Mouse (Mus musculus) liver, embryonic 12.5 days (tissue): ENCODE data around the gene Ptprr. TPM values are rescaled to one million over a fixed set of nuclear protein-coding genes. Genes with fewer than 3 reads are reported as not detected.

Source experiments
- ATAC-seq: fragments of 200-750 bp; cut with Nextera tagmentation; 2 replicates; pipeline ENCODE4 v1.8.0; 2017; ENCODE audit warnings: moderate number of reproducible peaks, mild to moderate bottlenecking, moderate library complexity
- H3K27ac ChIP-seq: fragments of 300-500 bp; sonication (generic); 2 replicates; pipeline ENCODE4 v1.5.1; 2016; ENCODE audit warnings: mild to moderate bottlenecking
- H3K27me3 ChIP-seq: fragments of 300-500 bp; sonication (generic); replicated peaks from 2 replicates; pipeline ENCODE4 v1.6.1; 2016; ENCODE audit warnings: mild to moderate bottlenecking, moderate library complexity
- H3K36me3 ChIP-seq: fragments of 300-500 bp; sonication (generic); 2 replicates; pipeline ENCODE4 v1.6.1; 2016; ENCODE audit warnings: mild to moderate bottlenecking, moderate library complexity
- H3K4me1 ChIP-seq: fragments of 300-500 bp; sonication (generic); 2 replicates; pipeline ENCODE4 v1.6.1; 2016
- H3K4me2 ChIP-seq: fragments of 300-500 bp; sonication (generic); 2 replicates; pipeline ENCODE4 v1.6.1; 2016; ENCODE audit warnings: mild to moderate bottlenecking, moderate library complexity
- H3K4me3 ChIP-seq: fragments of 300-500 bp; sonication (generic); 2 replicates; pipeline ENCODE4 v1.5.1; 2016; ENCODE audit warnings: mild to moderate bottlenecking, moderate library complexity
- H3K9ac ChIP-seq: fragments of 300-500 bp; sonication (generic); 2 replicates; pipeline ENCODE4 v1.6.1; 2016; ENCODE audit warnings: mild to moderate bottlenecking, moderate library complexity
- H3K9me3 ChIP-seq: fragments of 300-500 bp; sonication (generic); replicated peaks from 2 replicates; pipeline ENCODE4 v1.6.1; 2016; ENCODE audit warnings: mild to moderate bottlenecking, moderate library complexity
- WGBS: fragments of 180-500 bp; shearing (Covaris S2); methylation state at CpG from one replicate; pipeline ENCODE4 v1.1.7; 2016; ENCODE audit not compliant: insufficient replicate concordance; 5-methylcytosine and 5-hydroxymethylcytosine counted together
- polyA plus RNA-seq: library from polyadenylated mRNA; unstranded; fragments of >200 nt; fragmentation: Nextera tagmentation; extraction: Ambion mirVana; gene quantifications from 2 replicates; pipeline ENCODE4 v1.2.1, GENCODE M21; 2016

Gene Ptprr
- polyA plus RNA-seq, 1 experiment from 2014 or later: 0.04 TPM

- 17% methylated on average over 7 of the region's 7 CpGs for WGBS
- H3K27me3 ChIP-seq: no peaks in the 10 kb centered on the region
- ATAC-seq: no peak
- H3K4me3 ChIP-seq: no peak within 1 kb of the TSS; the same call in 1 of the 2 replicates
- 0 out of 2 replicates have a peak, but pooled peaks cover 2% of the 10 kb centered on the region for H3K4me1 ChIP-seq
- H3K9me3 ChIP-seq: no peaks in the 10 kb centered on the region
- H3K27ac ChIP-seq: no peak within 1 kb of the TSS
- H3K9ac ChIP-seq: no peak within 1 kb of the TSS
- H3K36me3 ChIP-seq: no peaks in the 10 kb centered on the region
- H3K4me2 ChIP-seq: no peak within 1 kb of the TSS
Observed at GRCm38 (mm10) chr10:116275280-116275679, 257.3 kb downstream of the Ptprr start, which contains the start of gene Ptprb. TSS of gene Ptprb (plus strand) at chr10:116275523.

- Histone ChIP-seq H3K4me1 (peaks cover 8% of the 10 kb centered on the region), H3K4me3 (no peak overlapping the region), H3K9ac (no peak overlapping the region), H3K27me3 (no peaks in the 10 kb centered on the region; the same call in 1 of the 2 replicates), H3K9me3 (no peaks in the 10 kb centered on the region), H3K4me2 (no peak overlapping the region), H3K36me3 (no peaks in the 10 kb centered on the region), H3K27ac (no peak overlapping the region)
- ATAC-seq: peak; percentile 42; the same call in 1 of the 2 replicates
- 74% methylated on average over 7 of the region's 7 CpGs for WGBS
Observed at GRCm38 (mm10) chr10:116286697-116287344, 268.8 kb downstream of the Ptprr start.

GRCm38 (mm10) chr10:116288130-116288529 lies 270.1 kb downstream of the Ptprr start:
- H3K36me3 ChIP-seq: no peaks in the 10 kb centered on the region
- no peaks in the 10 kb centered on the region for H3K9me3 ChIP-seq
- H3K27ac ChIP-seq: no peak overlapping the region
- no peaks in the 10 kb centered on the region; the same call in 1 of the 2 replicates for H3K27me3 ChIP-seq
- H3K4me3 ChIP-seq: no peak overlapping the region
- peaks cover 8% of the 10 kb centered on the region for H3K4me1 ChIP-seq
- H3K9ac ChIP-seq: no peak overlapping the region
- ATAC-seq: peak; percentile 46; the same call in 1 of the 2 replicates
- WGBS: 14% methylated on average over 9 of the region's 9 CpGs
- H3K4me2 ChIP-seq: no peak overlapping the region

- H3K4me1 ChIP-seq: peaks cover 8% of the 10 kb centered on the region
- 45% methylated on average over 4 of the region's 4 CpGs for WGBS
Observed at GRCm38 (mm10) chr10:116290483-116290882, 272.5 kb downstream of the Ptprr start.

GRCm38 (mm10) chr10:116291153-116291755 lies 273.2 kb downstream of the Ptprr start:
- peaks cover 8% of the 10 kb centered on the region for H3K4me1 ChIP-seq
- H3K27ac ChIP-seq: no peak overlapping the region
- WGBS: 30% methylated on average over 8 of the region's 8 CpGs
- no peaks in the 10 kb centered on the region; the same call in 1 of the 2 replicates for H3K27me3 ChIP-seq
- no peak overlapping the region for H3K4me3 ChIP-seq
- no peaks in the 10 kb centered on the region for H3K36me3 ChIP-seq
- ATAC-seq: no peak
- H3K9me3 ChIP-seq: no peaks in the 10 kb centered on the region
- H3K4me2 ChIP-seq: no peak overlapping the region
- no peak overlapping the region for H3K9ac ChIP-seq

More at GRCm38 (mm10) chr10:116290483-116290882, 272.5 kb downstream of the Ptprr start:
- no peak overlapping the region for H3K4me2 ChIP-seq
- H3K27me3 ChIP-seq: no peaks in the 10 kb centered on the region; the same call in 1 of the 2 replicates
- no peak overlapping the region for H3K27ac ChIP-seq
- ATAC-seq: no peak
- H3K36me3 ChIP-seq: no peaks in the 10 kb centered on the region
- no peak overlapping the region for H3K4me3 ChIP-seq
- H3K9ac ChIP-seq: no peak overlapping the region
- no peaks in the 10 kb centered on the region for H3K9me3 ChIP-seq

GRCm38 (mm10) chr10:116296439-116296838 lies 278.4 kb downstream of the Ptprr start:
- H3K4me3 ChIP-seq: no peak overlapping the region
- H3K4me2 ChIP-seq: no peak overlapping the region
- no peaks in the 10 kb centered on the region for H3K36me3 ChIP-seq
- H3K4me1 ChIP-seq: 0 out of 2 replicates have a peak, but pooled peaks cover 3% of the 10 kb centered on the region
- WGBS: 66% methylated on average over 4 of the region's 4 CpGs
- peaks cover 24% of the 10 kb centered on the region for H3K27me3 ChIP-seq
- ATAC-seq: no peak
- H3K9me3 ChIP-seq: no peaks in the 10 kb centered on the region
- H3K27ac ChIP-seq: no peak overlapping the region
- no peak overlapping the region for H3K9ac ChIP-seq

- Histone ChIP-seq H3K36me3 (no peaks in the 10 kb centered on the region), H3K4me3 (no peak overlapping the region), H3K9ac (no peak overlapping the region), H3K27ac (no peak overlapping the region), H3K27me3 (peaks cover 36% of the 10 kb centered on the region), H3K4me1 (0 out of 2 replicates have a peak, but pooled peaks cover 3% of the 10 kb centered on the region), H3K9me3 (no peaks in the 10 kb centered on the region), H3K4me2 (no peak overlapping the region)
- 50% methylated on average over 12 of the region's 12 CpGs for WGBS
- no peak for ATAC-seq
Observed at GRCm38 (mm10) chr10:116297854-116298253, 279.8 kb downstream of the Ptprr start.

- H3K9me3 ChIP-seq: no peaks in the 10 kb centered on the region
- no peak overlapping the region for H3K27ac ChIP-seq
- H3K4me3 ChIP-seq: peak overlapping the region; percentile 42; the same call in 1 of the 2 replicates
- no peak overlapping the region for H3K9ac ChIP-seq
- 18% methylated on average over 7 of the region's 7 CpGs for WGBS
- H3K27me3 ChIP-seq: peaks cover 47% of the 10 kb centered on the region
- H3K4me1 ChIP-seq: 0 out of 2 replicates have a peak, but pooled peaks cover 3% of the 10 kb centered on the region
- H3K4me2 ChIP-seq: peak overlapping the region; percentile 60
- no peak for ATAC-seq
- H3K36me3 ChIP-seq: no peaks in the 10 kb centered on the region
Observed at GRCm38 (mm10) chr10:116300824-116301223, 282.8 kb downstream of the Ptprr start.

- no peak for ATAC-seq
- H3K4me2 ChIP-seq: peak overlapping the region; percentile 60
- 2% methylated on average over 36 of the region's 36 CpGs for WGBS
- H3K27me3 ChIP-seq: peaks cover 47% of the 10 kb centered on the region
- no peak overlapping the region for H3K27ac ChIP-seq
- H3K4me1 ChIP-seq: 0 out of 2 replicates have a peak, but pooled peaks cover 3% of the 10 kb centered on the region
- no peak overlapping the region; the same call in 1 of the 2 replicates for H3K9ac ChIP-seq
- H3K4me3 ChIP-seq: peak overlapping the region; percentile 42
- no peaks in the 10 kb centered on the region for H3K36me3 ChIP-seq
- no peaks in the 10 kb centered on the region for H3K9me3 ChIP-seq
Observed at GRCm38 (mm10) chr10:116301258-116301657, 283.2 kb downstream of the Ptprr start.

GRCm38 (mm10) chr10:116304355-116304754 lies 286.3 kb downstream of the Ptprr start:
- H3K4me2 ChIP-seq: no peak overlapping the region
- ATAC-seq: no peak
- no peak overlapping the region for H3K27ac ChIP-seq
- no peak overlapping the region for H3K9ac ChIP-seq
- H3K27me3 ChIP-seq: peaks cover 41% of the 10 kb centered on the region
- 70% methylated on average over 4 of the region's 4 CpGs for WGBS
- H3K36me3 ChIP-seq: no peaks in the 10 kb centered on the region
- 0 out of 2 replicates have a peak, but pooled peaks cover 3% of the 10 kb centered on the region for H3K4me1 ChIP-seq
- H3K9me3 ChIP-seq: no peaks in the 10 kb centered on the region
- H3K4me3 ChIP-seq: no peak overlapping the region

GRCm38 (mm10) chr10:116309460-116309859 lies 291.4 kb downstream of the Ptprr start:
- Histone ChIP-seq H3K36me3 (no peaks in the 10 kb centered on the region), H3K4me1 (no peaks in the 10 kb centered on the region), H3K27me3 (peaks cover 4% of the 10 kb centered on the region; the same call in 1 of the 2 replicates), H3K9ac (no peak overlapping the region), H3K4me3 (no peak overlapping the region), H3K27ac (no peak overlapping the region), H3K9me3 (no peaks in the 10 kb centered on the region), H3K4me2 (no peak overlapping the region)
- no peak for ATAC-seq
- 64% methylated on average over 2 of the region's 2 CpGs for WGBS
